Mouse (Mus musculus): ENCODE data around the gene Lcn12. TPM values are rescaled to one million over a fixed set of nuclear protein-coding genes. Genes with fewer than 3 reads are reported as not detected.
A peak's percentile ranks its signal among the peaks of the same experiment; 100 is the strongest.

The Lcn12 gene
- total and polyA plus RNA-seq, 2 experiments from 2014 or later, result not detected

- DNase-seq (ENCODE audit: low spot score) (peak; percentile 96), ATAC-seq (peak; percentile 89)
- H3K27ac ChIP-seq, result peak within 1 kb of the TSS; percentile 94
- H3K27me3 ChIP-seq (ENCODE audit: insufficient read depth, low read length), result no peaks in the 10 kb centered on the region
- H3K9me3 ChIP-seq (ENCODE audit: low read length), result no peaks in the 10 kb centered on the region
- H3K9ac ChIP-seq (replicated peaks; ENCODE audit: low read length), result peak within 1 kb of the TSS; percentile 70
- TF ChIP-seq CTCF (IDR thresholded peaks at IDR 0.05; ENCODE audit: low read depth), result no peak
- peaks cover 18% of the 10 kb centered on the region; the same call in 1 of the 2 replicates for H3K36me3 ChIP-seq (ENCODE audit: insufficient read depth, low read length)
- H3K4me2 ChIP-seq (ENCODE audit: low read depth, low read length), result peak within 1 kb of the TSS; percentile 75
- H3K4me3 ChIP-seq (ENCODE audit: low read length), result peak within 1 kb of the TSS; percentile 72
- H3K4me1 ChIP-seq (ENCODE audit: insufficient read depth, low read length), result peaks cover 17% of the 10 kb centered on the region
- WGBS, result under 1% methylated on average over 48 of the region's 48 CpGs
Observed at GRCm38 (mm10) chr2:25460551-25461309, 33.0 kb downstream of the Lcn12 start, which contains the start of gene Paxx. Paxx (minus strand) TSS chr2:25461094.

- TF ChIP-seq CTCF (IDR thresholded peaks at IDR 0.05; ENCODE audit: low read depth), result no peak
- Histone ChIP-seq H3K27ac (peak overlapping the region; percentile 94), H3K27me3 (ENCODE audit: insufficient read depth, low read length) (no peaks in the 10 kb centered on the region), H3K4me2 (ENCODE audit: low read depth, low read length) (peak overlapping the region; percentile 75), H3K4me3 (ENCODE audit: low read length) (peak overlapping the region; percentile 72), H3K4me1 (ENCODE audit: insufficient read depth, low read length) (peaks cover 17% of the 10 kb centered on the region), H3K9ac (replicated peaks; ENCODE audit: low read length) (peak overlapping the region; percentile 70), H3K36me3 (ENCODE audit: insufficient read depth, low read length) (peaks cover 18% of the 10 kb centered on the region; the same call in 1 of the 2 replicates), H3K9me3 (ENCODE audit: low read length) (no peaks in the 10 kb centered on the region)
- ATAC-seq (peak; percentile 22), DNase-seq (ENCODE audit: low spot score) (peak; percentile 60)
- 22% methylated on average over 5 of the region's 5 CpGs for WGBS
Observed at GRCm38 (mm10) chr2:25460135-25460534, 33.6 kb downstream of the Lcn12 start.

GRCm38 (mm10) chr2:25458911-25459310, 34.8 kb downstream of the Lcn12 start:
- DNase-seq (ENCODE audit: low spot score) (no peak), ATAC-seq (no peak)
- H3K27ac ChIP-seq, result peak overlapping the region; percentile 45; the same call in 1 of the 2 replicates
- H3K4me1 ChIP-seq (ENCODE audit: insufficient read depth, low read length), result peaks cover 17% of the 10 kb centered on the region
- no peak overlapping the region for H3K4me3 ChIP-seq (ENCODE audit: low read length)
- H3K9me3 ChIP-seq (ENCODE audit: low read length), result no peaks in the 10 kb centered on the region
- H3K27me3 ChIP-seq (ENCODE audit: insufficient read depth, low read length), result no peaks in the 10 kb centered on the region
- H3K9ac ChIP-seq (replicated peaks; ENCODE audit: low read length), result 0 out of 2 replicates have a peak overlapping the region, but pooled peaks have one; percentile 70
- WGBS, result 78% methylated on average over 5 of the region's 5 CpGs
- TF ChIP-seq CTCF (IDR thresholded peaks at IDR 0.05; ENCODE audit: low read depth), result peak; percentile 23; the same call in 1 of the 2 replicates
- no peak overlapping the region for H3K4me2 ChIP-seq (ENCODE audit: low read depth, low read length)
- H3K36me3 ChIP-seq (ENCODE audit: insufficient read depth, low read length), result peaks cover 18% of the 10 kb centered on the region; the same call in 1 of the 2 replicates

GRCm38 (mm10) chr2:25457022-25457896, 36.5 kb downstream of the Lcn12 start:
- peaks cover 17% of the 10 kb centered on the region for H3K4me1 ChIP-seq (ENCODE audit: insufficient read depth, low read length)
- no peak overlapping the region for H3K9ac ChIP-seq (replicated peaks; ENCODE audit: low read length)
- 83% methylated on average over 9 of the region's 9 CpGs for WGBS
- no peak overlapping the region for H3K4me2 ChIP-seq (ENCODE audit: low read depth, low read length)
- H3K9me3 ChIP-seq (ENCODE audit: low read length), result no peaks in the 10 kb centered on the region
- no peak overlapping the region for H3K4me3 ChIP-seq (ENCODE audit: low read length)
- H3K36me3 ChIP-seq (ENCODE audit: insufficient read depth, low read length), result peaks cover 18% of the 10 kb centered on the region; the same call in 1 of the 2 replicates
- no peaks in the 10 kb centered on the region for H3K27me3 ChIP-seq (ENCODE audit: insufficient read depth, low read length)
- no peak for TF ChIP-seq CTCF (IDR thresholded peaks at IDR 0.05; ENCODE audit: low read depth)
- H3K27ac ChIP-seq, result no peak overlapping the region
- ATAC-seq (no peak), DNase-seq (ENCODE audit: low spot score) (no peak)

- WGBS, result 61% methylated on average over 14 of the region's 14 CpGs
- no peak within 1 kb of the TSS for H3K27ac ChIP-seq
Observed at GRCm38 (mm10) chr2:25456205-25456953, 37.3 kb downstream of the Lcn12 start, which contains the start of gene Clic3. Clic3 (plus strand) TSS chr2:25456838.

GRCm38 (mm10) chr2:25452951-25453350, 40.8 kb downstream of the Lcn12 start:
- no peak for TF ChIP-seq CTCF (IDR thresholded peaks at IDR 0.05; ENCODE audit: low read depth)
- no peaks in the 10 kb centered on the region for H3K27me3 ChIP-seq (ENCODE audit: insufficient read depth, low read length)
- peaks cover 14% of the 10 kb centered on the region; the same call in 1 of the 2 replicates for H3K36me3 ChIP-seq (ENCODE audit: insufficient read depth, low read length)
- DNase-seq (ENCODE audit: low spot score) (no peak), ATAC-seq (no peak)
- no peak overlapping the region for H3K4me3 ChIP-seq (ENCODE audit: low read length)
- no peak overlapping the region for H3K27ac ChIP-seq
- no peaks in the 10 kb centered on the region for H3K4me1 ChIP-seq (ENCODE audit: insufficient read depth, low read length)
- no peaks in the 10 kb centered on the region for H3K9me3 ChIP-seq (ENCODE audit: low read length)
- H3K9ac ChIP-seq (replicated peaks; ENCODE audit: low read length), result no peak overlapping the region
- WGBS, result 52% methylated on average over 1 of the region's 1 CpGs
- H3K4me2 ChIP-seq (ENCODE audit: low read depth, low read length), result no peak overlapping the region

More at GRCm38 (mm10) chr2:25456205-25456953, 37.3 kb downstream of the Lcn12 start, which contains the start of gene Clic3:
- ATAC-seq, result no peak
- no peaks in the 10 kb centered on the region for H3K27me3 ChIP-seq (ENCODE audit: insufficient read depth, low read length)
- no peak for DNase-seq (ENCODE audit: low spot score)
- H3K36me3 ChIP-seq (ENCODE audit: insufficient read depth, low read length), result peaks cover 18% of the 10 kb centered on the region; the same call in 1 of the 2 replicates
- no peak for TF ChIP-seq CTCF (IDR thresholded peaks at IDR 0.05; ENCODE audit: low read depth)
- H3K4me2 ChIP-seq (ENCODE audit: low read depth, low read length), result no peak within 1 kb of the TSS
- no peak within 1 kb of the TSS for H3K4me3 ChIP-seq (ENCODE audit: low read length)
- H3K4me1 ChIP-seq (ENCODE audit: insufficient read depth, low read length), result peaks cover 15% of the 10 kb centered on the region
- H3K9me3 ChIP-seq (ENCODE audit: low read length), result no peaks in the 10 kb centered on the region
- no peak within 1 kb of the TSS for H3K9ac ChIP-seq (replicated peaks; ENCODE audit: low read length)

All from hindbrain, postnatal 0 days (tissue).